Mouse (Mus musculus) kidney, postnatal 0 days (tissue): ENCODE results near the gene Plin5. TPM values are rescaled to one million over a fixed set of nuclear protein-coding genes. Genes with fewer than 3 reads are reported as not detected.

Experiments
- ATAC-seq: fragments of 200-750 bp; cut with Nextera tagmentation; replicated peaks from 2 replicates; pipeline ENCODE4 v1.8.0; 2017; ENCODE audit warnings: low read depth, moderate number of reproducible peaks, moderate TSS enrichment, moderate library complexity; ENCODE audit not compliant: low FRiP score
- DNase-seq: peaks from one replicate; pipeline ENCODE4 v3.0.0-alpha.2; 2016; ENCODE audit warnings: low spot score
- H3K27ac ChIP-seq: fragments of 300-500 bp; sonication (generic); 2 replicates; pipeline ENCODE4 v1.5.1; 2014; ENCODE audit warnings: mild to moderate bottlenecking
- H3K27me3 ChIP-seq: fragments of 300-500 bp; sonication (generic); 2 replicates; pipeline ENCODE4 v1.6.1; 2014; ENCODE audit warnings: low read length, mixed read lengths; ENCODE audit not compliant: insufficient read depth
- H3K36me3 ChIP-seq: fragments of 300-500 bp; sonication (generic); 2 replicates; pipeline ENCODE4 v1.6.1; 2014; ENCODE audit warnings: low read length, mixed read lengths; ENCODE audit not compliant: insufficient read depth
- H3K4me1 ChIP-seq: fragments of 300-500 bp; sonication (generic); replicated peaks from 2 replicates; pipeline ENCODE4 v1.6.1; 2014; ENCODE audit warnings: antibody characterized with exemption, low read length, mixed read lengths; ENCODE audit not compliant: insufficient read depth
- H3K4me2 ChIP-seq: fragments of 300-500 bp; sonication (generic); 2 replicates; pipeline ENCODE4 v1.6.1; 2014; ENCODE audit warnings: mild to moderate bottlenecking, low read length, moderate library complexity, mixed read lengths
- H3K4me3 ChIP-seq: fragments of 300-500 bp; sonication (generic); replicated peaks from 2 replicates; pipeline ENCODE4 v1.5.1; 2014; ENCODE audit warnings: low read depth, low read length
- H3K9ac ChIP-seq: fragments of 300-500 bp; sonication (generic); 2 replicates; pipeline ENCODE4 v1.6.1; 2014; ENCODE audit warnings: low read depth, low read length
- H3K9me3 ChIP-seq: fragments of 300-500 bp; sonication (generic); replicated peaks from 2 replicates; pipeline ENCODE4 v1.6.1; 2016; ENCODE audit warnings: low read length, inconsistent platforms, mixed read lengths
- CTCF ChIP-seq: IDR thresholded peaks from 2 replicates; pipeline ENCODE4 v1.5.1; 2016; ENCODE audit warnings: antibody characterized with exemption, low read depth, mild to moderate bottlenecking, moderate library complexity
- WGBS: fragments of 180-500 bp; shearing (Covaris S2); extraction: QIAGEN DNeasy Blood & Tissue Kit; methylation state at CpG from one replicate; pipeline ENCODE4 v1.1.7; 2014; 5-methylcytosine and 5-hydroxymethylcytosine counted together
- polyA plus RNA-seq: library from polyadenylated mRNA; unstranded; fragments of >200 nt; fragmentation: Nextera tagmentation; extraction: Ambion mirVana; gene quantifications from 2 replicates; pipeline ENCODE4 v1.2.1, GENCODE M21; 2015

Plin5 gene
- polyA plus RNA-seq, 1 experiment from 2014 or later = 1.3 TPM

DNA sequence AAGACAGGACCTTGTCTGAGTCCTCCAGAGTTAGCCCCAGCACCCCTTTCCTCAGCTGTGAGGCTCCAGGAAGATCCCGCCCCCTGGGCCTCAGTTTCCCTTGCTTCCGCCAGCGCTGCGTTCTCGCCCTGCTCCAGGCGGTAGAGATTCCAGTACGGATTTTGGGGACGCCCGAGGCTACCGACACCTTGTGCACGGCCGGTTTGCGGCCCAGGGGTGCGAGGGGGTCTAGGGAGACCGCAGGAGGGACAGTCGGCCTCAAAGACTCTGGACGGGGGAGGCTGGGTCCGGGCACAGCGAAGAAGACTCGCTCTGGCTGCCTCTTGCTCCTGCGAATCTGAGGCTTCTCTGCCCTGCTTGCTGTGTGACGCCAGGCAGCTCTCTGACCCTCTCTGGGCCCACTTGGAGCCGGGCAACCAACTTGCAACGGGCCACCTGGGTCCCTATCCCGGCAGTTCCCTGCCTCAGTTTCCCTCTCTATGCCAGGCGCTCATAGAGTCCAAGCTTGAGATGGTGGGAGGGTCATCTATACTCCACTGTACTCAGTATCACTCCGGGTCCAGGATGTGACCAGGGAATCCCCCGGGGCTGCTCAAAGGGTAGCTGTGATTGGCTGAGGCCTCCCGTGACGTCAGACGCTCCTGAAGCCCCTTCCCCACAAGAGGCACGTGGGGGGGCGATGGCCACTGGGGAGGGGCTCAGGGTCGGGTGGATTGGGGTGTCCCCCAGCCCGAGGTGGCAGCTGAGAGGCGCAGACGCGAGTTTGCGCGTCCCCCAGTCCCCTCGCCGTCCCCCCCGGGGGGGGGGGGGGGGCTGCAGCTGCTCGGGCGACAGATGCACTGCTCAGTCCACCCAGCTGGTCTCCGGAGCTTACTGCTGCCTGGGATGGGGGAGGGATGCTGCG lies 24.6 kb upstream of the Plin5 start:
- H3K27me3 ChIP-seq = peaks cover 21% of the 10 kb centered on the region
- H3K27ac ChIP-seq = no peak overlapping the region
- ATAC-seq (0 out of 2 replicates have a peak, but pooled peaks have one; percentile 2), DNase-seq (no peak)
- peak overlapping the region; percentile 61 for H3K4me2 ChIP-seq
- peak overlapping the region; percentile 24; the same call in 1 of the 2 replicates for H3K4me3 ChIP-seq
- H3K4me1 ChIP-seq = peaks cover 24% of the 10 kb centered on the region
- H3K9me3 ChIP-seq = no peaks in the 10 kb centered on the region
- 0 out of 2 replicates have a peak overlapping the region, but pooled peaks have one; percentile 23 for H3K9ac ChIP-seq
- no peaks in the 10 kb centered on the region for H3K36me3 ChIP-seq
- under 1% methylated on average over 47 of the region's 47 CpGs for WGBS
- TF ChIP-seq CTCF = no peak

GRCm38 (mm10) chr17:56139858-56140595 lies 22.6 kb upstream of the Plin5 start, which contains the start of gene Sema6b:
Gene Sema6b, minus strand, starts transcription at chr17:56140343.
- DNase-seq (peak; percentile 44), ATAC-seq (no peak)
- WGBS = 3% methylated on average over 72 of the region's 79 CpGs
- Histone ChIP-seq H3K27ac (no peak within 1 kb of the TSS), H3K36me3 (no peaks in the 10 kb centered on the region), H3K9me3 (no peaks in the 10 kb centered on the region), H3K4me3 (peak within 1 kb of the TSS; percentile 54), H3K27me3 (peaks cover 19% of the 10 kb centered on the region), H3K4me2 (peak within 1 kb of the TSS; percentile 98), H3K9ac (peak within 1 kb of the TSS; percentile 47), H3K4me1 (peaks cover 24% of the 10 kb centered on the region)
- peak; percentile 14; the same call in 1 of the 2 replicates for TF ChIP-seq CTCF

DNA sequence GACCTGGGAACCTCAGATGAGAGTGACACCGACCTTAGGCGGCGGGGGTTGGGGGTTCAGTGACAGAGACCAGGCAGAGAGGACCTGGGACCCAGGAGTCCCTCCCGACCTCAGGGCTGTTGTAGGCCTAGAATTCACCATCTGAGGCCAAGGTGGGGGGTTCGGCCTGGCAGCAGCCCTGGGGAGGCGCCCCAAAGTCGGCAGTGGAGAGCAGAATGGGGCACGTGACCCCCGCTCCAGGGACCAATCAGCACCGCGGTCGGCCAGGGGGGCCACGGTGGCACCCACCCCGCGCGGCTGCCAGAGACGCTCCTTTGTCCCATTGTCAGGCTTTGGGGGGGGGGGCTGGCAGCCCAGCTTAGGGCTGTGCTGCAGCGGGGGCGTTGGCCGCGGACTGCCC lies 22.0 kb upstream of the Plin5 start:
- Histone ChIP-seq H3K27ac (no peak overlapping the region), H3K9me3 (no peaks in the 10 kb centered on the region), H3K36me3 (no peaks in the 10 kb centered on the region), H3K4me3 (peak overlapping the region; percentile 54), H3K4me1 (peaks cover 26% of the 10 kb centered on the region), H3K9ac (no peak overlapping the region), H3K27me3 (peaks cover 16% of the 10 kb centered on the region), H3K4me2 (peak overlapping the region; percentile 98)
- 15% methylated on average over 18 of the region's 21 CpGs for WGBS
- TF ChIP-seq CTCF = no peak
- ATAC-seq (no peak), DNase-seq (no peak)

DNA sequence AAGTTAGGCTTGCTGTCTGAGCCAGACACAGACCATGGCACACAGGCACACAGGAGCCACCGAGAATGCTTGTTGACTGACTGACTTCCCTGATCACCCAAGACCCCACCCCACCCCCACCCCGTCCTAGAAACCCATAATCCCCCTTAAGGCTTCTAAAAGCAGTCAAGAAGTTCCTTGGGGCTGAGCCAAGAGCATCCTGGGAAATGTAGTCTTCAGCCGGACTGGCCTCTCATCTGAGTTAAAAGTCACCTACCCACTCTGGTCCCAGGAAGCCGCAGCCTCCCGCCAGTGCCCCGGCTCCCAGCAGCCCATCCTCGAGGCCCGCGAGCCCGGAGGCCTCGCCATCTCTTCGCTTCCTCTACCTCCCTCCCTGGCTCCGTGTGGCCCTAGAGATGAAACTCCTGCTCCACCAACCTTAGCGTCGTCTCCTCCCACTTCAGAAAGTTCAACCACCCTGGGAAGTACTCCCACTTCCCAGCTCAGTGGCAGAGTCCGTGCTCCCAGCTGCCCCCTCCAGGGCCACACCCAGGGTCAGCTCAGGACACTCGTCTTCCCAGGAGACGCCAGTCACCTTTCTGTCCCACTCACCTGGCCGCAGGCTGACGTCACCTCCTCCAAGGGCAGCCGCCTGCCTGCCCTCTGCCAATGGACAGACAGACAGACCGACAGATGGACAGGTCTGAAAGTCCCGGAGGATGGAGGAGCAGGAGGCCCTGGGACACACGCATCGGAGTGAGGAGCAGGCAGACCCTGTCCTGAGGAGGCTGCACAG lies 20.6 kb upstream of the Plin5 start:
- Histone ChIP-seq H3K27ac (no peak overlapping the region), H3K27me3 (peaks cover 16% of the 10 kb centered on the region), H3K4me2 (peak overlapping the region; percentile 46), H3K9ac (no peak overlapping the region), H3K4me3 (0 out of 2 replicates have a peak overlapping the region, but pooled peaks have one; percentile 7), H3K4me1 (peaks cover 32% of the 10 kb centered on the region), H3K9me3 (no peaks in the 10 kb centered on the region), H3K36me3 (no peaks in the 10 kb centered on the region)
- DNase-seq = no peak
- TF ChIP-seq CTCF = no peak
- no peak for ATAC-seq
- WGBS = 25% methylated on average over 25 of the region's 25 CpGs

DNA sequence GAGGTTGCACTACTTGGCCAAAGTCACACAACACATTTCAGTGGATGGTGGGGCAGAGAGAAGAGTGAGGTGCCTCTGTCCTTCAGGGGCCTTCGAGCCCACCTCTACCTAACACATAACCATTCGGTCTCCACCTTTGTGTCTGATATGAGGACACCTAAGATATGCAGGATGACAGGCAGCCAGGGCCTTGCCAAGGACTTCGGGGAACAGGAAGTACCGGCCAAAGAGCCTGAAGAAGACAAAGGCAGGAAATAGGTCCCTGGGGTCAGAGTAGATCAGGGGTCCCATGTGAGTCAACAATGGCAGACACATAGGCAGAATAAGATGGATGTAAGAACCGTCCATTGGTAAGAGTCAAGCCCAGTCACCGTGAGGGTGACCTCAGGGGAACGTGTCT lies 19.2 kb upstream of the Plin5 start:
- ATAC-seq = no peak

More for the DNA sequence above, 19.2 kb upstream of the Plin5 start:
- Histone ChIP-seq H3K4me3 (no peak overlapping the region), H3K4me1 (peaks cover 25% of the 10 kb centered on the region), H3K36me3 (no peaks in the 10 kb centered on the region), H3K27ac (no peak overlapping the region), H3K9ac (no peak overlapping the region), H3K9me3 (no peaks in the 10 kb centered on the region), H3K27me3 (peaks cover 15% of the 10 kb centered on the region), H3K4me2 (no peak overlapping the region)
- WGBS = 75% methylated on average over 7 of the region's 7 CpGs
- TF ChIP-seq CTCF = no peak
- DNase-seq = no peak
